Mouse (Mus musculus) kidney, adult 2 months (tissue): ENCODE data around the gene Ercc4.

Experiments
- CTCF ChIP-seq: fragments of 200-500 bp; conservative IDR thresholded peaks from 2 replicates; pipeline ENCODE4 v1.5.1; 2011; ENCODE audit warnings: low read depth, mild to moderate bottlenecking, control low read depth, low read length, moderate library complexity, mixed read lengths; ENCODE audit not compliant: insufficient read depth, insufficient read length
- POLR2A ChIP-seq: fragments of 200-500 bp; IDR thresholded peaks from one replicate; pipeline ENCODE4 v1.6.1; 2011; ENCODE audit warnings: low read depth, low read length, control low read depth

DNA sequence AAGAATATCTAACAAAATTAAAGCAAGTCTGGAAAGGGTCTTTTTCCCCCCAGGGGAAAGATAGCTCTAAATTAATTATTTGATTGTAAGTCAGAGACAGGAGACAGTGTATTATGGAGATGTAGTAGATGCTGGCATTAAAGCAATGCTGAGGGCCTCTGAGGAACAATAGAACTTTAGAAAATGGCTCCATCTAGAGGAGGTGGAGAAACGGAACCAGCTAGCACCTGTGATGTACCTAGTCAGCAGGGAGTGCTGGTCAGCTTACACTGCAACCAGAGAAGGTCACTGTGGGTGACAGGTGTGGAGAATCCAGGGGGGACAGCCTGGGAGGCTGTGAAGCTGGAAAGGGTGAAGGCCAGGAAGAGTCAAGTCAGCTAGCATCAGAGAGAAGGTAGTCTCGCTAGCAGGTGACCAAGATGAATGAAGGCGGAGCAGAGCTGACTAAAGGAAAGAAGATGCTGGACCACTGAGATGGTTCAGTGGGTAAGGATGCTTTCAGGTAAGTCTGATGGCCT lies 48.7 kb downstream of the Ercc4 start:
- TF ChIP-seq CTCF (peak; percentile 40; the same call in 1 of the 2 replicates), POLR2A (no peak)
